In the genomic region with DNA sequence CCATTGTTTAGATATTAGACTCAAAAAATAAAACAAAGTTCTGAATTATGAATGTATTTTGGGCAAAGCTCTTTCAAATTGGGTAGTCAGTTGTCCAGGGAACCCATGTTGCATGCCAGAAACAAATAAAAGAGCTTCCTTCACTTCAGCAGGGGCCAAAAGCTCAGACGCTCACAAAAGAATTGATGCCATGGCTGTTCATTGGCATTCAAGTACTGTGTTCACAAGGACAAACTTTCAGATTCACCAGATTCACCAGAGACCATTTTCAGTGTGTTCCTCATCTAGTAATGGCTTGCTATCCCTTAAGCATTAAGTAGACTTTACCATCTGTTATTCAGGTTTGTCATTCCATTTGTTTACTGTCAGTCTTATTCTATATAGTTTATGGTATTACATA, we compare ENCODE assay signal across 27 mouse cellular contexts.
"Had no signal": no experiment of that assay in that cellular context is flagged by ENCODE, and none has a peak within 500 bp of the region (broad histone marks: within the 10 kb centered on the region; RNA-seq: fewer than 3 reads in every experiment).

No protein-coding gene starts in this region.

- ATAC-seq: intestine, embryonic 16.5 days had no signal

- H3K27ac ChIP-seq: heart, adult 2 months; heart, embryonic 13.5 days; heart, embryonic 15.5 days; hindbrain, embryonic 12.5 days; hindbrain, embryonic 15.5 days; kidney, embryonic 15.5 days; kidney, postnatal 0 days; limb, embryonic 10.5 days; limb, embryonic 12.5 days; liver, embryonic 13.5 days; liver, embryonic 15.5 days had no signal

- H3K9me3 ChIP-seq: heart, embryonic 13.5 days; heart, embryonic 15.5 days; hindbrain, embryonic 12.5 days; hindbrain, embryonic 15.5 days; kidney, embryonic 15.5 days; limb, embryonic 10.5 days; limb, embryonic 12.5 days; liver, embryonic 13.5 days; liver, embryonic 15.5 days had no signal

- H3K4me1 ChIP-seq: heart, embryonic 13.5 days; heart, embryonic 15.5 days; hindbrain, embryonic 12.5 days; hindbrain, embryonic 15.5 days; kidney, embryonic 15.5 days; limb, embryonic 10.5 days; limb, embryonic 12.5 days; liver, embryonic 13.5 days; liver, embryonic 15.5 days had no signal

- H3K27me3 ChIP-seq: heart, embryonic 13.5 days; heart, embryonic 15.5 days; hindbrain, embryonic 12.5 days; hindbrain, embryonic 15.5 days; kidney, embryonic 15.5 days; limb, embryonic 12.5 days; liver, embryonic 13.5 days; liver, embryonic 15.5 days had no signal

- H3K4me2 ChIP-seq: heart, embryonic 11.5 days; heart, embryonic 13.5 days; heart, embryonic 15.5 days; hindbrain, embryonic 12.5 days; hindbrain, embryonic 15.5 days; kidney, embryonic 15.5 days; limb, embryonic 12.5 days; liver, embryonic 11.5 days; liver, embryonic 13.5 days; liver, embryonic 15.5 days had no signal

- H3K9ac ChIP-seq: heart, embryonic 13.5 days; heart, embryonic 15.5 days; hindbrain, embryonic 12.5 days; hindbrain, embryonic 15.5 days; kidney, embryonic 15.5 days; limb, embryonic 12.5 days; liver, embryonic 13.5 days; liver, embryonic 15.5 days had no signal

- H3K36me3 ChIP-seq: heart, embryonic 13.5 days; heart, embryonic 15.5 days; hindbrain, embryonic 12.5 days; hindbrain, embryonic 15.5 days; kidney, embryonic 15.5 days; limb, embryonic 10.5 days; limb, embryonic 12.5 days; liver, embryonic 13.5 days; liver, embryonic 15.5 days had no signal

- DNase-seq: gastrocnemius, postnatal 14 days; gastrocnemius, postnatal 36 days; heart, adult 11 months; heart, adult 2 months; heart, postnatal 14 days; heart, postnatal 36 days; kidney, adult 11 months; kidney, adult 2 months; kidney, adult 9 months; kidney, postnatal 14 days; kidney, postnatal 36 days; layer of hippocampus, adult 9-11 months; layer of hippocampus, postnatal 36 days; liver; liver, embryonic 13.5 days had no signal

- H3K4me3 ChIP-seq: heart, adult 2 months; heart, embryonic 13.5 days; heart, embryonic 15.5 days; hindbrain, embryonic 12.5 days; hindbrain, embryonic 15.5 days; kidney, embryonic 15.5 days; limb, embryonic 10.5 days; limb, embryonic 12.5 days; liver, embryonic 13.5 days; liver, embryonic 15.5 days had no signal
